Mouse (Mus musculus): ENCODE measurements around the gene Ablim2.

GRCm38 (mm10) chr5:35814334-35814941, 56.8 kb downstream of the Ablim2 start:
- TF ChIP-seq CTCF (IDR thresholded peaks at IDR 0.05; ENCODE audit: borderline replicate concordance, extremely low read depth, insufficient read depth, insufficient read length) (no peak), POLR2A (IDR thresholded peaks at IDR 0.05; ENCODE audit: borderline replicate concordance, extremely low read depth, insufficient read depth, insufficient read length, poor library complexity, severe bottlenecking) (no peak)

All from brain, embryonic 14.5 days (tissue).